Mouse (Mus musculus) effector memory CD4-positive, alpha-beta T cell, adult 5 months (primary cell): Measurements from ENCODE around the gene Nphs2. TPM values are rescaled to one million over a fixed set of nuclear protein-coding genes. Genes with fewer than 3 reads are reported as not detected.

Experiments used
- polyA plus RNA-seq: library from polyadenylated mRNA; unstranded; fragments of 100-300 nt; shearing (Covaris generic); gene quantifications from one replicate; pipeline ENCODE4 v1.2.1, GENCODE M21; 2017

Nphs2 gene
- polyA plus RNA-seq = not detected

DNA sequence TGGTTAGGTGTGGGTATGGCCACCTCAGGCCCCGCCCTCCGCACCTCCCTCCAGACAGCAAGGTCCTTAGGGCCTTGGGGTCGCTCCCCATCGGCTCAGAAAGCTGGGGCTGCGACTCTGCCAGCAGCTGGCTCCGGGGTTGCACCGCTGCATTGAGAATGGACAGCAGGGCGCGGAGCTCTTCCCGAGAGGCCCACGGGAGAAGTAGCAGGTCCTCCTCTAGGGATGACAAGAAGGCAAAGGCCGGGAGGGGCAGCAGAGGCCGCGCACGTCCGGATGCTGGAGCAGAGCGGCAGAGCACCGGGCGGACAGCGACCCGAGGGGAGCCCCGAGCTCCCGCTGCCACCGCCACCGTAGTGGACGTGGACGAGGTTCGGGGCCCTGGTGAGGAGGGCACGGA is at the start of gene Nphs2:
Gene Nphs2 (plus strand): TSS at position 98 of the 400 bp plus-strand sequence.

DNA sequence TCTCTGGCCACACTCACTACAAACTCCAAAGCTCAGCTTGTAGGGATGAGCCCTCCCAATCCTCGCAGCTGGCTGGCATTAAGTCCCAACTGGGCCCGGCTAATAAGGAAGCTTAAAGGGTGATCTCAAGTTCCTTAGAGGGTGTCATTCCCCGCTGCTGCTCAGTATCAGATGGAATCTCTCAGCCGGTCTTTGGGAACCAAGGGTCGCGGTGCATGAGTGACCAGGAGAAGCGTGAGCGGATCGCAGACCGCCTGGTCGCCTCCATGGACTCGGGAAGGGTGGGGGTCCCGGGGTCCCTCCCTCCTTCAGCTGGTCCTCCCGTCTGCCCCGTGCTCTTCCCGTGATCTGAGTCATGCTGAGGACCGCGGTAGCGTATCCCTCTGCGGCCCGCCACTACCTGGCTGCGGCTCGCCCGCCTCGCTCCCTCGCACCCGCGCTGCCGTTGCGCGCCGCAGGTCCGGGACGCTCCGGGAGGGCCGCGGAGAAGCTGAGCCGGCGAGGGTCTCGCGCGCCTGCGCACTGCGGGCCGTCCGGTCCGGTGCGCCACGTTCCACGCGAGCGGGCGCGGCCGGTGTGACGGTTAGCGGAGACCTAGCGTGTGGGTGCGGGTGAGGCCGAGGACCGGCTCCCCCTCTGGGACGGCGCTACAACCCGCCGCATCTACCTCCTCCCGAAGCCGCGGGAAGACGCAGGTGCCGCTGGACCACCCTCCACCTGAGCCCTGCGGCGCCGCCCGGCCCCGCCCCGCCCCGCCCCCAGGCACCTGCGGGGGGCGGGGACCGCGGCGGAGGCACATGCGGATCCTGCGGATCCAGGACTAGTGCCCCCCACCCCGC is 7.4 kb upstream of the Nphs2 start, which contains the start of gene Tdrd5:
Gene Tdrd5 (minus strand): TSS at position 754 of the 839 bp plus-strand sequence.

DNA sequence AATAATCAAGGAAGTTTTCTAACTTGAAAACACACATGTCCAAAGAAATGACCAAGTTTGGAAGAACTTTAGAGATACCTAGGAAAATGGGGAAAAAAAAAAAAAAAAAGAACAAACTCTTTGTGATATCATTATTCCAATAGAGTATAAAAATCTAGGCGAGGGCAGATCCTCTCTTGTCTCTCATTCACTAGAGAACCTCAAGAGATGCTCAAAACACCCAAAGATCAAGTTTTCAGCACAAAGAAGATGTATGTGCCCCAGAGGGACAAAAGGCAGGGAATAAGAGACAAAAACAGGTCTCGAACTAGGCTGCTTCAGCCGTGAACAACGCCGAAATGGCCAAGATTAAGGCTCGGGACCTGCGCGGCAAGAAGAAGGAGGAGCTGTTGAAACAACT is 55.2 kb downstream of the Nphs2 start, which contains the start of gene Gm2000:
Gene Gm2000 (plus strand): TSS at position 301 of the 400 bp plus-strand sequence.

Other genes with a start within 250 kb of the Nphs2 start
- gene Fam163a, start 105.7 kb upstream of the Nphs2 start, polyA plus RNA-seq = not detected
- gene Tdrd5, start 7.1 kb upstream of the Nphs2 start, polyA plus RNA-seq = not detected
- gene Gm2000, start 55.3 kb downstream of the Nphs2 start, polyA plus RNA-seq = 1,420 TPM
- gene Axdnd1, start 110.4 kb downstream of the Nphs2 start, polyA plus RNA-seq = not detected
- gene Soat1, start 163.6 kb downstream of the Nphs2 start, polyA plus RNA-seq = 31.6 TPM
- 1.00 TPM for gene Gm10031, start 213.3 kb downstream of the Nphs2 start, polyA plus RNA-seq
- gene Abl2, start 248.1 kb downstream of the Nphs2 start, polyA plus RNA-seq = 10.6 TPM